8 mouse cellular contexts compared by ENCODE assay signal in the genomic region with DNA sequence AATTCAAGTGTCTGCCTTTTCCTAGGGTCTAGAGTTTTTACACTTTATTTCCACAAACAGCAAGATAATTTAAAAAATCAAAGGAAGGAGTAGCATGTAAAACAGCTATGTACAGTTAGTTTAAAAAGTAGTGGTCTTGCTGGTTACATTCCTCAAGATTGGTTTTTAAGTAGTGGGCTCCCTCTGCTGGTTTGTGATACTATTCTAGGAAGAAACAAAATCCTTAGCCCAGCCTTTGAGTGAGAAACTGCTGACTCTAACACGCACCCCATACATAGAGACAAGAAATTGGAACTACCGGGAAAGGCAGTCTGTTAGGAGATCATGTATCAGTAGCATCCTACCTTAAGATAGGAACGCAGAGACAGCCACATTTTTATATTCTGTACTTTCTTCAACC.
DNase-seq lines count a peak whose midpoint lies in the region; ATAC-seq and TF ChIP-seq lines count a peak whose summit lies in the region.

No protein-coding gene starts in this region.

- 63% methylated on average over 3 of the region's 3 CpGs for WGBS in cerebellum, adult 2 months
- WGBS in kidney, embryonic 14.5 days, result 54% methylated on average over 3 of the region's 3 CpGs

- no peak overlapping the region for H3K9ac ChIP-seq in kidney, embryonic 14.5 days (ENCODE audit: low read depth, low read length)

- H3K4me1 ChIP-seq in cerebellum, adult 2 months (ENCODE audit: control insufficient read depth, insufficient read depth, low read length), result no peaks in the 10 kb centered on the region
- no peaks in the 10 kb centered on the region for H3K4me1 ChIP-seq in kidney, embryonic 14.5 days (ENCODE audit: control insufficient read depth, insufficient read depth, low read length)

- no peak for ATAC-seq in kidney, embryonic 14.5 days (ENCODE audit: low FRiP score, low TSS enrichment)
- no peak for ATAC-seq in inflammation-experienced regulatory T-cells, adult 6 months

- H3K4me3 ChIP-seq in cerebellum, adult 2 months (replicated peaks; ENCODE audit: insufficient read depth, low read depth, low read length), result no peak overlapping the region
- no peak overlapping the region for H3K4me3 ChIP-seq in kidney, embryonic 14.5 days (ENCODE audit: low read length)

- no peaks in the 10 kb centered on the region for H3K27me3 ChIP-seq in cerebellum, adult 2 months (ENCODE audit: control insufficient read depth, insufficient read depth, low read length)
- no peaks in the 10 kb centered on the region for H3K27me3 ChIP-seq in kidney, embryonic 14.5 days (ENCODE audit: control insufficient read depth, insufficient read depth, low read length)

- H3K27ac ChIP-seq in cerebellum, adult 2 months (ENCODE audit: insufficient read depth, low read length), result no peak overlapping the region
- no peak overlapping the region for H3K27ac ChIP-seq in kidney, embryonic 14.5 days (ENCODE audit: low read depth, low read length)

- H3K9me3 ChIP-seq in kidney, embryonic 14.5 days (ENCODE audit: control insufficient read depth, low read length), result no peaks in the 10 kb centered on the region

- H3K4me2 ChIP-seq in kidney, embryonic 14.5 days (replicated peaks; ENCODE audit: low read depth, low read length), result no peak overlapping the region

- H3K36me3 ChIP-seq in kidney, embryonic 14.5 days (ENCODE audit: control insufficient read depth, insufficient read depth, low read length), result peaks cover 15% of the 10 kb centered on the region; the same call in 1 of the 2 replicates

- no peak for TF ChIP-seq POLR2A in cerebellum, adult 2 months (IDR thresholded peaks at IDR 0.05; ENCODE audit: borderline replicate concordance, insufficient read depth, low read length)

- DNase-seq in cerebellum, adult 2 months, result no peak
- no peak for DNase-seq in cerebellum, adult 18-20 months
- DNase-seq in kidney, postnatal 14 days, result peak; percentile 29
- DNase-seq in MN1 (ENCODE audit: low spot score), result peak; percentile 49
- DNase-seq in layer of hippocampus, adult 9-11 months, result peak; percentile 24
- DNase-seq in ovary, postnatal 36 days (ENCODE audit: low spot score), result no peak

- peak; percentile 17; the same call in 1 of the 2 replicates for TF ChIP-seq CTCF in cerebellum, adult 2 months (IDR thresholded peaks at IDR 0.05; ENCODE audit: borderline replicate concordance, insufficient read depth, low read depth, low read length)

Comparison
In these comparisons a context has a peak if more than half of its experiments do, and no peak if none do; other contexts are left out.
1. DNase-seq: peak in kidney, postnatal 14 days (single experiment), MN1 (single experiment) and layer of hippocampus, adult 9-11 months (single experiment); none in cerebellum, adult 2 months (0 of 2), cerebellum, adult 18-20 months (0 of 2) and ovary, postnatal 36 days (single experiment).